Mouse (Mus musculus) stomach, adult 2 months (tissue): Measurements from ENCODE around the gene Vmn1r14. TPM values are rescaled to one million over a fixed set of nuclear protein-coding genes. Genes with fewer than 3 reads are reported as not detected.

Experiments used
- polyA plus RNA-seq: library from polyadenylated mRNA; depleted of rRNA; stranded (reverse); fragments of >200 nt; gene quantifications from 2 replicates; pipeline ENCODE4 v1.2.3, GENCODE M21; 2012; rRNA removed

Gene Vmn1r14
- polyA plus RNA-seq: not detected in 2 replicates

GRCm38 (mm10) chr6:57231386-57231785, at the start of gene Vmn1r14:
Vmn1r14 (plus strand) TSS chr6:57231686.

GRCm38 (mm10) chr6:57202990-57203389, 28.5 kb upstream of the Vmn1r14 start, which contains the start of gene Vmn1r13:
Vmn1r13 (plus strand) TSS chr6:57203290.

GRCm38 (mm10) chr6:57257652-57258051, 26.2 kb downstream of the Vmn1r14 start, which contains the start of gene Vmn1r15:
Vmn1r15 (plus strand) TSS chr6:57257952.

Other genes with a start within 250 kb of the Vmn1r14 start
- not detected in 2 replicates for gene Vmn1r6, start 234.4 kb upstream of the Vmn1r14 start, polyA plus RNA-seq
- gene Vmn1r7, start 206.4 kb upstream of the Vmn1r14 start, polyA plus RNA-seq: not detected in 2 replicates
- not detected in 2 replicates for gene Vmn1r8, start 199.4 kb upstream of the Vmn1r14 start, polyA plus RNA-seq
- gene Vmn1r9, start 164.9 kb upstream of the Vmn1r14 start, polyA plus RNA-seq: not detected in 2 replicates
- not detected in 2 replicates for gene Vmn1r10, start 122.2 kb upstream of the Vmn1r14 start, polyA plus RNA-seq
- gene Vmn1r11, start 98.2 kb upstream of the Vmn1r14 start, polyA plus RNA-seq: not detected in 2 replicates
- gene Vmn1r12, start 74.8 kb upstream of the Vmn1r14 start, polyA plus RNA-seq: not detected in 2 replicates
- gene Vmn1r13, start 28.4 kb upstream of the Vmn1r14 start, polyA plus RNA-seq: not detected in 2 replicates
- not detected in 2 replicates for gene Vmn1r15, start 26.3 kb downstream of the Vmn1r14 start, polyA plus RNA-seq
- not detected in 2 replicates for gene Vmn1r16, start 97.8 kb downstream of the Vmn1r14 start, polyA plus RNA-seq
- gene Vmn1r17, start 132.0 kb downstream of the Vmn1r14 start, polyA plus RNA-seq: not detected in 2 replicates
- not detected in 2 replicates for gene Vmn1r18, start 164.1 kb downstream of the Vmn1r14 start, polyA plus RNA-seq
- gene Vmn1r19, start 172.1 kb downstream of the Vmn1r14 start, polyA plus RNA-seq: not detected in 2 replicates
- not detected in 2 replicates for gene Vmn1r20, start 197.2 kb downstream of the Vmn1r14 start, polyA plus RNA-seq